Mouse (Mus musculus) kidney, adult 11 months (tissue): ENCODE measurements around the gene Vwc2l.

ENCODE experiments used
- DNase-seq: peaks from one replicate; pipeline ENCODE4 v3.0.0; 2022

Gene Vwc2l

DNA sequence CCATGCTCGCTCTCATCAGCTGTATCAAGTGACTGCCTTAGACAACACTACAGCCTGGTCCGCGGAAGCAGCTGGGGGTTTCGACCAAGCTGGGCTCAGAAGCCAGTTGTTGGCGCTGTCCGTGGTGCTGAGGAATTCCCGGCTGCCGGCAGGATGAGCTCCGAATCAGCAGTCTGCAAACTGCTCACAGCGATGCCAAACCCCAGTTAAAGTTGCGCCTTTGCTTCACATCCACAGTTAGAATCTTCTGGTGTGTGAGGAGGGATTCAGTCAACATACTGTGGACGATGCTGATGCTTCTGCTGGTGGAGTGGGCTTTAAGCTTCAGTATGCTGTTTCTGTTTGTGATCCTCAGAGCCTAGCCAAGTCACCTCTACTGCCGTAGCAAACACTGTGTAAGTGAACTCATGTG lies at the start of gene Vwc2l:
Gene Vwc2l (plus strand): TSS at position 61 of the 412 bp plus-strand sequence.
- peak; percentile 9 for DNase-seq

DNA sequence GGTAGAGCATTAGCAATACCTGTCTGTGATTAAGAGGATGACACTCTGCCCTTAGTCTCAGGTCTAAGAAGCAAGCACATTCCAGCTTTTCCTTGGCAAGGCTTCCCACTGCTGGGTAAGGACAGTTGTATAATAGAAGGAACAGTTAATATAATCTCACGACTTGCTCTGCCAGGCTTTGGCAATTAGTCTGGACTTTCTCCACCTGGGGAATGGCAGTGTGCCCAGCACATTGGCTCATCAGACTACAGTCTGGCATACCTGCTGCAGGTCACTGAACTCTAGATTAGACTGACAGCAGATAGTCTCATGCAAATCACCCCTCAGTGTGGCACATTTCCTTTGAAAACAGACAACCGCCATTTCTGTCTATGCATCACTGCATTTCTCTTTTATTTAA lies 33.0 kb upstream of the Vwc2l start:
- peak; percentile 91 for DNase-seq

- DNase-seq = no peak
Observed at GRCm38 (mm10) chr1:70700270-70700669, 25.2 kb upstream of the Vwc2l start.

- DNase-seq = no peak
Observed at GRCm38 (mm10) chr1:70703934-70704333, 21.6 kb upstream of the Vwc2l start.

DNA sequence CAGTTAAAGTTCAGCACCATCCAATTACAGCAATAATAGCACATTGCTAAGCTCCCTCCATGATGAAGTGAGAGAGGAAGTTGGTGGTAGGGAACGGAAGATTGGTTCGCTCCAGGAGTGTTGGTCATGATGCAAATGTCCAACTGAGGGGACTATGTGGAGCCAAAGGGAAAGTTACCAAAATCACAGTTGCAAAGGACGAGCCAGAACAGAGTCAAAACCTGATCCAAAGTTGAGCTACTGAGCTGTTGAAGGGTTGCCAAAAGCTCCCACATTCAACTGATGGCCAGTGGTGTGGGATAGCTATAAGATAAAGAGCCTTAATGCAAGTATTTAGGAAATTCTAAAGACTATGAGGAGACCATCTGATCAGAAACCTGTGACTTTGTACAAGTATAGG lies 19.7 kb upstream of the Vwc2l start:
- DNase-seq = no peak

- DNase-seq = no peak
Observed at GRCm38 (mm10) chr1:70725045-70725444, 470 bp upstream of the Vwc2l start.

DNA sequence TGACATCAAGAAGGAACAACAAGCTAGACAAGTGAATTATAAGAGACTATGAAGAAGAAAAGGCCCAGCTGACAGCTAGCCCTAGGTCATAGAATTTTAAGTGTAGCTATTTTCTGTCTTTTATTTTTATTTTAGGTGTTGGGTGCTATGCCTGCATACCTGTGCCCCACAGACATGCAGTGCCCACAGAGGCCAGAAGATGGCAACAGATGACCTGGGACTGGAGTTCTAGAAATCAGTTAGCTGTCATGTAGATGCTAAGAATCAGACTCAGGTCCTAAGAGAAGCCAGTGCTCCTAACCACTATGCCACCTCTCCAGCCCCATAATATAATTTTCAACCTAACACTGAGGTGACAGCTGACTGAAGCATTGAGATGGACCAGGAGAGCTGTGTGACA lies 61.6 kb downstream of the Vwc2l start:
- no peak for DNase-seq

- peak; percentile 4 for DNase-seq
Observed at GRCm38 (mm10) chr1:70791636-70792035, 66.1 kb downstream of the Vwc2l start.

DNA sequence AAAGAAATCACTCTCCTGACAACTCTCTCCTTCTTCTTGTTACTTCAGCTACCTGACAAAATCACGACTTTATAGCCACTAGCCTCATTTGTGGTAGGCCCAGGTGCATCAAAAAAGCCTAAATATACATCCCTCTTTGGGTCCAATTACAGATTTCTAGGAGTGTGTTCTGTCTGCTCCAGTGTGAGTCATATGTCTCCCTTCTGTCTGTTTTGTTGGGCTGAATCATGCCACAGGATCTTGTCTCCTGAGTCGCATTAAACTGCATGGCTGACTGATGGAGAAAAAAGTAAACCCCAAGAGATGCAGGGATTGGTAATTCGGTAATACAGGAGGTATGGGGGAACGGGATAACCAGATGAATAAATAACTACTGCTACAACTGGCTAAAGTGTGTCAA lies 69.6 kb downstream of the Vwc2l start:
- DNase-seq = no peak

GRCm38 (mm10) chr1:70803401-70803800 lies 77.9 kb downstream of the Vwc2l start:
- no peak for DNase-seq

- DNase-seq = no peak
Observed at GRCm38 (mm10) chr1:70823111-70823510, 97.6 kb downstream of the Vwc2l start.

DNA sequence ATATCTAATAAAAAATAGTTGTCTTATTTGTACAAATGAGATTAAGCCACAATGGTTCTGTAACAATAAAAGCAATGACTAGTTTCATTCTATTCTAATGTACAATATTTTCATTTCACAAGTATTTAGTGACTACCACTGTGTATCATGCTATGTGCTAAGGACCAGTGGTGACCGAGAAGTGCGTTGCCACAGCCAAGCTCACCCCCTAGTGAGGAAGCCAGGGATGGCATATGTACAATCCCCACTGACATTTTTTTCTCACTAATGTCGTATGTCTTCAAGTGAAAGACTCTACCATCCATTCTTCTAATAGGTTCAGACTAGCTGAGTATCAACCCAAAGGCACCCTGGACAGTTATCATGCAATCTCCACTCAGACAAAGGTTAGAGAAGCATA lies 107.7 kb downstream of the Vwc2l start:
- no peak for DNase-seq

DNA sequence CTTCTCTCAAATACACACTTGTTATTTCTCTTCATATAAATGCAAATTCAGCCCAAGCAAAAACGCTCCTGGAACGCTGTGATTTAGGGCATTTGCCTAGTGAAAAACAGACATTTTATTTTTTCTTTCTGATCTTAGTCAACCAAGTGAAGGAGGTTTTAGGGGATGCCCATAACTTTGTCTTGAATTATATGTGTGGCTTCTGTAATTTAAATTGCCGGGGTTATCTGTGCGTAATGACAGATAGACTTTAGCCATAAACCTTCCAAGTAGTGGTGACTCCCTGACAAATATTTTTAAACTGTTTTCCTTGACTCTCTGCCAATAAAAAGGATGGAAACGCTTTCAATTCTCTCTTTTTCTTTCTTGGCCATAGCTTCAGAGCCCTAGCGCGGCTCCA lies 116.7 kb downstream of the Vwc2l start:
- DNase-seq = no peak

DNA sequence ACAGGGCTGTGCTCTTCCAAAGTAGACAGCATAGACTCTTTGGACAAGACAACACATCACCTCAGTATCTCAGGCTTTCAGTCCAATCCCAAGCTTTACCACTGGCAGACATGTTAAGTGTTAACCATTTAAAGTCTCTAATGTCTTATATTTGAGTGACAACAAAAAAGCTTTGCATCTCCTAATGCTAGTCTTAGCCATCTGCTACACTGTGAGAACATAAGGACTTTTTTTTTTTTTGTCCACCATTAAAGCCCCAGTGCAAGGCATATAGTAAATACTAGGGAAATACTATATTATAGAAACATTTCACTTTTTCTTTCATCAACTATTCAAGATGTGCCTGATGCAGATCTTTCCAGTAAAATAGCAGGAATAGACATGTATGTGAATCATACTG lies 119.8 kb downstream of the Vwc2l start:
- no peak for DNase-seq

- no peak for DNase-seq
Observed at GRCm38 (mm10) chr1:70851633-70852390, 126.3 kb downstream of the Vwc2l start.

GRCm38 (mm10) chr1:70853446-70853845 lies 127.9 kb downstream of the Vwc2l start:
- no peak for DNase-seq

DNA sequence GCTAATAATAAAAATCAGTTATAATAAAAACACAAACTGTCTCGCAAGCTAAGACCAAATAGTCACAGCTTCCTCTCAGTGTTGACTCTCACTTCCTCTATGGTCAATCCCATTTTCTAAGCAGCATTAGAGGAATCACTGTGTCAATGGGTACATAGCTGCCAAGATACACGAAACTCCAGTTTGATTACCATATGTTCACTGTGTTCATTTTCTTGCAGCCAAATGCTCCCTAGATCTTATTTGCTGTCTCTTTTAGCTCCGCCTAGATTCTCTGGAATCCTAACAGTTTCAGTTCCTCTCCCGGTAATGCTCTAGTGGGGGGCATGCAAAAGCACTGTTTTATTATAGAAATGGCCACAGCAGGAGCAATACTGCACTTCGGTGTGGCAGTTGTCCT lies 130.4 kb downstream of the Vwc2l start:
- DNase-seq = no peak

GRCm38 (mm10) chr1:70861672-70862071 lies 136.2 kb downstream of the Vwc2l start:
- DNase-seq = no peak

- DNase-seq = no peak
Observed at GRCm38 (mm10) chr1:70866137-70866536, 140.6 kb downstream of the Vwc2l start.

GRCm38 (mm10) chr1:70880496-70880895 lies 155.0 kb downstream of the Vwc2l start:
- no peak for DNase-seq

DNA sequence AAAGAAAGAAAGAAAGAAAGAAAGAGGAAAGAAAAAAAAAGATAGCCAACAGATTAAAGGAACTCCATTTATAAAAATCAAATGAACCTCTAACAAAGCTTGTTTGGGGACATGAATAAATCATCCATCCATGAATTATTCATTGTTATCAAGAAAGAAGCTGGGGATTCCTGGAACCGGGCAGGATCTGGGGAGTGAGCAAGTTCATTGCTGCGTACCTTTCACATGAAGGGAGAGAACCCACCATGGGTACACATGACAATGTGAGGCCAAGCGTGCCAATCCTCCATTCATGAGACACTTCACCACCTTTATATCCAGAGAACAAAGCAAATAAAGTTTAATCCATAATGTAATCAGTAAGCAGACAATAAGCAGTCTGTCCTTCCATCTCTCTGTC lies 155.8 kb downstream of the Vwc2l start:
- no peak for DNase-seq

DNA sequence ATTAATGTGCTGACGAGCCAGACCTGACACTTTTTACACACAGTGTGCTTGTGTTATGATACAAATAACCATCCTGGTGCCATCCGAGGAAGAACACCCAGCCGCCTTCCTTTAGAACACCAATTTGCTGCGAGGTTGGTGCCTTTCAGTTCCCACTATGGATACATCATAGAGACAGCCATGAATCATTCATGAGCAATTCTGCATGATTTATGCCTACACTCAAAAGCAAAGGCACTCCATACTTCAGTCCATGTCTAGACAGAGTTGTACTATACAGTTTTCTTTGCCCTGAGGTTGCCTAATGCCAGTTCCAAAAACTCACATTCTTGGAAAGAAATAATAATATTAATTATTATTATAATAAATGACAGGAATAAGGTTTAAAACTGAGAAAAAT lies 158.6 kb downstream of the Vwc2l start:
- DNase-seq = no peak

- DNase-seq = no peak
Observed at GRCm38 (mm10) chr1:70902311-70902710, 176.8 kb downstream of the Vwc2l start.

- no peak for DNase-seq
Observed at GRCm38 (mm10) chr1:70907366-70907765, 181.9 kb downstream of the Vwc2l start.

- DNase-seq = no peak
Observed at GRCm38 (mm10) chr1:70911235-70911634, 185.7 kb downstream of the Vwc2l start.
